Mouse (Mus musculus): Measurements from ENCODE around the gene Cyb561d1.
"Not testable (repeated sequence)": the region's sequence is repeated elsewhere in the genome, so short reads cannot be mapped to it uniquely, and the experiment has no call there.

Cyb561d1 gene

DNA sequence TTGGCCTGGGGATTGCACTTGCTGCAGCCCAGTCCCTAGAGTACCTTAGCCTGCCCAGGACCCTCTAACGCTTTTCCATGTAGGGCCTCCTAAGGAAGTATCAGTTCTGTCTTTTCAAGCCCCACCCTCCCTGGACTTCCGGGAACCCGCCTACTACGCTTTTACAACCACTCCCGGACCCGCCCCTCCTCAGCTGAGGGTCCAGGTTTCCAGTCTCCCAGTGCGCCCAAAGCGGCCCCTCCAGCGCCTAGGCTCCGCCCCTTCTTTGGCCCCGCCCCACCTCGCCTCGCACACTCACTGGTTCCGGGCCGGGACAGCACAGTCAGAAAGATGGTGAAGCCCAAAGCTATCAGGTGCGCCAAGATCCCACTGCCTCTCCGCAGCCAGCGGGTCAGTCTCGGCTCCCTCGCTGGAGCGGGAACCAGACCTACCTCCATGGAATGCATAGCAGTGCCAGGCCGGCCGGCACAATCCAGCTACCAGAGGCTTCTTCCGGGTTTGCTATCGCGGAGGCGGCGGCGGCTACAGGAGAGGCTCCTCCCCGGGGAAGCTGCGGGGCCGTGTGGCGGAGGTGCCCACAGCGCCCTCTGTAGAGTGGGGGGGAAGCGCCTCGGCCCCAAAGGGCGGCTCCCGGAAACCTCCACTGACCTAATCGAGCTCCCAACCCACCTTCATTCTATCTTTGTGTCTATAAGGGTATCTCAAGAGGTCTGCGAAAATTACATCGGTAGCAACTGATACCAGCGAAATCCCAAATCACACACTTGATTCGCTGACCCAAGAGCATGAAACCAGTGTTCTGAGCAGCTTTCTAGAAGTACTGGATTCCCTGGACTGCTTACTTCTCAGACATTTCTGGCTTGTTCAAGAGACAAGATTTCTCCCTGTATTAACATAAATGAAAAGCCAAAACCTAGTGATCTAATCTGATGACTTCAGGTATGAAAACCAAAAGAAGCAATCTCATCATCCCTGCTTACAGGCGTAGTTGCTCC lies at the start of gene Cyb561d1:
Gene Cyb561d1 (minus strand): TSS at position 884 of the 995 bp plus-strand sequence.
- DNase-seq (ENCODE audit: extremely low spot score, low spot score) = peak; percentile 94

DNA sequence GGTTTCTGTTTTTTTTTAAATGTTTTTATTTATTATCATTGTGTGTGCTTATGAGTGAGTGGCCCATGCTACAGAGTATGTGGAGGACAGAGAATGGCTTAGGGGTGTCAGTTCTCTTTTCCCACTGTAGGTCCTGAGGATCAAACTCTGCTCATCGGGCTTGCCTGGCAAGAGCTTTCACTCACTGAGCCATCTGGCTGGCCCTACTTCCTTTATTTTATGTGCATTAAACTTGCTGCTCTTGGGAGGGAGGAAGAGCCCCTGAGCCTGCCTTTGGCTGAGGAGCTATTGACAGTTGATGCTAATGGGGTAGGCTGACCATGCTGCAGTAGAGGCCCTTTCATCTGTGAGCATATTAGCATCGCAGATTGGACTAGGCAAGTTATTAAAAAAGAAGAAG lies 45.8 kb upstream of the Cyb561d1 start:
- DNase-seq (ENCODE audit: extremely low spot score, low spot score) = no peak

DNA sequence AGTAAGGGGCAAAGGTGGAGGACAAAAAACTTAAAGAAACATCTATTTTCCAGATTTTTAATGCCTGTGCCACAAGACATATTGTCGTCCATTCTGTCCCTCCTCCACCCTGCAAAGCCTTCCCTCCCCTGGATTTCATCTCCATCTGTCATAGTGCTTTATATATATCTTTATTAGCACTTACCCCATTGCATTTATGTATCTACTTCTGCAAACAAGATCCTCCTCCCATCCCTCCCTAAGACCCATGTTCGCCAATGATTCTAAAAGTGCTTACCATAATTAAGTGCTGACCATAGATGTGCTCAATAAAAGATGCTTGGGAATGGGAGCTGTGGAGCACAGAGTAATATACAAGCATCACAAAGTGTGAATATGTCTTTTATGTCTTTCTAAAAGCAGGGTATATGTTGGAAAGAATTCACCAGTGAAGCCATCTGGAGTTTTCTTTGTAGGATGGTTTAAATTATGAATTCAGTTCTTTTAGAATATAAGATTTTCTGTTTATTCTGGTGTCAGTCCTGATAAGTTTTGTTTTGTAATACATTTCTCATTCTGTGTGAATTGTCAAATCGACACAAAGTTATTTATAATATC lies 40.3 kb upstream of the Cyb561d1 start:
- no peak for DNase-seq (ENCODE audit: extremely low spot score, low spot score)

GRCm38 (mm10) chr3:108237474-108238102 lies 36.6 kb upstream of the Cyb561d1 start:
- not testable (repeated sequence) for DNase-seq (ENCODE audit: extremely low spot score, low spot score)

DNA sequence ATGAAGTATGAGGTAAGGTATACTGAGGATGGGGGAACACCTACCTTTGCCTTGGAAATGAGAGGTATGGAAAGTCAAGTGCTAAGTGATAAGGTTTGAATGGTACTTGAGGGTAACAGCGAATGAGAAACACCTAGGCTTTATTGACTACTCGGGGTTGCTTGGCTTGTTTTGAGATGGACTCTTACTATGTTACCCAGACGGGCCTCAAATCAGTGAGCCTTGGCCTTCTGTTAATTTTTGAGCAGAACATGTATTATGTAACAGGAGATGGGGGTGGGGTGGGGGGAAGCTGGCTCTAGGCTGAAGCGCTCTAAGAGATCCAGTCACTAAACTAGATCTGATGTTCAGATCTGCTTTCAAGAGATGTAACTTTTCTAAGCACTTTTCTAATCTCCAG lies 30.6 kb upstream of the Cyb561d1 start:
- no peak for DNase-seq (ENCODE audit: extremely low spot score, low spot score)

DNA sequence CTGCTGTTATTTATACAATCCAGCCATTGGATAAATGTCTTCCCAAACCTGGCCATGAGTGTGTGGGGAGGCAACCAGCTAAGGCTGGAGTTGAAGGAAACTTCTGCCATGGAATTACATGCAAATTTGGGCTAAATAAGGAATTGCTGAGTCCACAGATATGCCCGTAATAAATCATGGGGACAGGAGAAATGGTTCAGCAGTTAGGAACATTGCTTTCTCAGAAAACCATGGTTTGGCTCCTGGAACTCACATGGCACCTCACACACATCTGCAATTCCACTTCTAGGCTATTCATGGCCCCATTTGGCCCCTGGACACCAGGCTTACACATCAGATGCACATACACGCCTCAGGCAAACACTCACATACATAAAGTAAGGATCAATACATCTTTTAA lies 26.5 kb upstream of the Cyb561d1 start:
- no peak for DNase-seq (ENCODE audit: extremely low spot score, low spot score)

- peak; percentile 22 for DNase-seq (ENCODE audit: extremely low spot score, low spot score)
These were observed 25.7 kb upstream of the Cyb561d1 start, which contains the start of gene Sypl2 for GRCm38 (mm10) chr3:108226558-108227350. TSS of gene Sypl2 (minus strand) at chr3:108226648.

GRCm38 (mm10) chr3:108225711-108226557 lies 24.9 kb upstream of the Cyb561d1 start:
- peak; percentile 68 for DNase-seq (ENCODE audit: extremely low spot score, low spot score)

DNA sequence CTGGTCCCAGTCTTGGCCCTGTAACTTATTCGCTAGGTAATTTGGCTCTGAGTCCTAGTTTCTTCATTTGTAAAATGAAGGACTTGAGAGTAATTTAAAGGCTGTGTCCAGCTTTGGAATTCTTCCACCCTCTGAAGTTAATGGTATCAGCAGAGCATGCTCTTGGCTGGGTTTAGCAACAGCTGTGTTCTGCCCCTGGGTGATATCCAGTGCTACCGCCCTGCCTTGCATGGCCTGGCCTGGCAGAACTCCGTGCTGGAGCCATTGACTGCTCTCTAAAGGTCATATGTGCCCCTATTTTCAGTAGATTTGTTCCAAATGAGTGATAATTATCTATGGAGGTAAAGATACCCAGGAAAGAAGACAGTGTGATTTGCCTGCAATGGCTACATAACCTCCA lies 19.6 kb upstream of the Cyb561d1 start:
- no peak for DNase-seq (ENCODE audit: extremely low spot score, low spot score)

GRCm38 (mm10) chr3:108214734-108215133 lies 13.7 kb upstream of the Cyb561d1 start:
- no peak for DNase-seq (ENCODE audit: extremely low spot score, low spot score)

GRCm38 (mm10) chr3:108212406-108212805 lies 11.4 kb upstream of the Cyb561d1 start:
- DNase-seq (ENCODE audit: extremely low spot score, low spot score) = no peak

DNA sequence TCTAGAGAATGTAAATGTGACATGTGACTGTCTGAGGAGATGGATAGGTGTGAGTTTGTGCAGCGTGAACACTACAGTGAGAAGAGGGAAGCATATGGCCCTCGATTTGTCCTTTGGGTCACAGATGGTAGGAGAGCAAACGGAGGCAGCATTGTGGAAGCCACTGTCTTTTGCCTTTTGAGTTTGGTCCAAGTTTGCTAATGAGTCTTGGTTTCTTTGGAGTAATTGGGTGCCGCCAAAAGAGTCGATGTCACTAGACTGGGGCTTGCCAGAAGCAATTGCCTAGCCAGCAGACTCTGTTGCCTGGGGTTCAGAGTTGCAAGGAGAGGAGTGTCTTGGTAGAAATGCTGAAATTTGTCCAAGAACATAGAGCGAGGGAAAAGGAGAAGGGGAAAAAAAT lies 10.8 kb upstream of the Cyb561d1 start:
- no peak for DNase-seq (ENCODE audit: extremely low spot score, low spot score)

- no peak for DNase-seq (ENCODE audit: extremely low spot score, low spot score)
These were observed 9.7 kb upstream of the Cyb561d1 start, which contains the start of gene Atxn7l2 for GRCm38 (mm10) chr3:108210771-108211139. TSS of gene Atxn7l2 (minus strand) at chr3:108210934.

DNA sequence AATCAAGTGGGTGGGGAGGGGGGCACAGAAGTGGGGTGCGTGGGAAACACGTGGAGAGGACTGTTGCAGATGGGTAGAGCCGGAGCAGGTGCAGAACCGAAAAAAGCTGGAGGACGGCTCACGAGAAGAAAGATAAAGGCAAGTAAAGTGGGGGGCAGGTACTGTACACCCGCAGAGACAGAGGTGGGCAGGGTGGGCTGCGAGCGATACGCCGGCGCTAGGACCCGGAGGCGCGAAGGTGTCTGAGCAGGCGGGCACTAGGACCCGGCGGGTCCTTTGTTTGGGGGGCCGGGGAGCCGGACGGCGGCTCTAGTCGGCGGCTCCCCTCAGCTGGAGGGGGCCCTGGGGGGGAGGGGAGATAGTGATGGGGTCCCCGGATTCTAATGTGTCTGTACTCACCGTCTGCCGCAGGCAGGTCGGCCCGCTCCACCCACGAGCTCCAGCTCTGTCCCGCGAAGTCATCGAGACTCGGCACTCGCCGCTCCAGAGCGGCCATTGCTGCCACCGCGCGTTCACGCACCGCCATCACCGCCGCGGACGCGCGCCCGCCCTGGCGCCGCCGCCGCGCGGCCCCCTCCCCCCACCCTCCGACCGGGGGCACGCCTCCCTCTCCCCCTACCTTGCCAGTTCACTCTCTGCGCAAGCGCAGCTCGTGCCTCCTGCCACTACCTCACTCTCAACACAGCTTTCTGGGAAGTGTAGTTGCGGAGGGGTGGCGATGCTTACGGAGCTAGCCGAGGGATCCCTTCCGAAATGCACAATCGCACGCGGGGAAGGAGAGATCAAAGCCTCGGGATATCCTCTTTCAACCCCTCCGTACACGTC lies 9.1 kb upstream of the Cyb561d1 start:
- peak; percentile 95 for DNase-seq (ENCODE audit: extremely low spot score, low spot score)

DNA sequence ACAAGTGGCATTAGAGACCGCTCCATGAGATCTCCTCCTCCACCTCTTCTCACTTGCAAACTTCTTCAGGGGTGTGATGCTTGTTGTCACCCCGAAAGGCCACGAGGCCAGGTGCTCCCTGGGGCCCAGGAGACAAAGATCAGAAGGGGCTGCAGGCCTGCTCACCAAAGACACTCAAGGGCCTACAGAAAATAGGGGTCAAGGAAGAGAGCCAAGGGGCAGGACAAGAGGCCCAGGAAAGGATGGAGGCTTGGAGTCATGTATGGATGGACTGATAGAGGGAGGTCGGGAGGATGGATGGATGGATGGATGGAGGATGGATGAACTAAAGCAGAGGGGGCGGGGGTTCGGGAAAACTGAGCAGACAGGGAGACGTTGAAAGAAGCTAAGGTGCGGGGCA lies 8.5 kb upstream of the Cyb561d1 start:
- DNase-seq (ENCODE audit: extremely low spot score, low spot score) = peak; percentile 49

- no peak for DNase-seq (ENCODE audit: extremely low spot score, low spot score)
These were observed 8.0 kb upstream of the Cyb561d1 start for GRCm38 (mm10) chr3:108209001-108209400.

DNA sequence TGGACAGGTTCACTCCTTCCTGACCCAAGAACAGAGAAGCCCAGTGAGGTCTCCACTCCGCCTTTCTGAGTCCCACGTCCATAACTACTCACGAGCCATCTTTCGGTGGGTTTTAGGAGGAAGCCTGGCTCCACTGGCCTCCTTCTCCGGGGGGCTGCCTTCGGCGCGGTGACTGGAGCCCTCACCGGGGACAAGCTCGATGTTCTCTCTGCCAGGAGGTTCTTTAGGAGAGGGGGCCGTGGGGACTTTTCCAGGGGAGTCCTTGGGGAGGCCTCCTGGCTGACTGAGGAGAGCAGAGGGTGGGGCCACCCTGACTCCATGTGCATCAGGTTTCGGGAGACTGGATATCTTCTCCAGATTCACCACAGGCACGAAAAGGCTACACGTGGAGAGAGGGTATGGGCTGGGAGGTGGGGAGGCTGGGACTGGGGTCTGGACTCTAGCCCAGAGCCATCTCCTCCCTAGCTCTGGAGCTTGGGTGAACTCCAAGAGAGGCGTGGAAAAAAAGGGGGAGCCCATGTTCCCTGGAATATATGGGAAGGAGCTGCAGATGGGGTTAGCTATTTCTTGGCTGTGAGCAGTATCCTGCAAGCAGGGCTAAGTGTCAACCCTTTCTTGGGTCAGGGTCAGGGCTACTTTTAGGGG lies 5.8 kb upstream of the Cyb561d1 start:
- DNase-seq (ENCODE audit: extremely low spot score, low spot score) = no peak

- no peak for DNase-seq (ENCODE audit: extremely low spot score, low spot score)
These were observed 4.6 kb upstream of the Cyb561d1 start for GRCm38 (mm10) chr3:108205601-108206000.

DNA sequence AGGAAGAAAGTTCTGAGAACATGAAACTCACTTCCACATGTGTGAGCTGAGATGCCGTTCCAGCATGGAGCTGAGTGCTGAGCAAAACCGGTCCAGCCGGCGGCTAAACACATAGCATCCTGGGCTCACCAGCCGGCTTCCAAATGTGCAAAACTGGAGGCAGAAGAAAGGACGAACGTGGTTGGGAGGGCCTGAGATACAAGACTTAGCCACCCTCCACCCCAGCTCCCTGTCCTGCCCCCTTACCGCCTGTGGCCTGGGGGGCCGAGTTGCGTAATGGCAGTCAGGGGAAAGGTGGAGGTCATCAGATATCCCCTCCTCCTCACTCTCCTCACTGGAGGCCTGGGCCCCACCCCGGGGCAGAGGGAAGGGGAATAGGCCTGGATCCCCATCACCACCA lies 3.5 kb upstream of the Cyb561d1 start:
- no peak for DNase-seq (ENCODE audit: extremely low spot score, low spot score)
